Mouse (Mus musculus) small intestine, adult 2 months (tissue): ENCODE measurements around the gene Slc16a14.

Source experiments
- CTCF ChIP-seq: fragments of 200-500 bp; IDR thresholded peaks from 2 replicates; pipeline ENCODE4 v1.5.1; 2012; ENCODE audit warnings: low read depth, mild to moderate bottlenecking, control low read depth, inconsistent platforms, low read length, moderate library complexity, mixed read lengths; ENCODE audit not compliant: insufficient replicate concordance, insufficient read length; ENCODE audit errors: extremely low read depth
- POLR2A ChIP-seq: fragments of 200-500 bp; IDR thresholded peaks from 2 replicates; pipeline ENCODE4 v1.6.1; 2012; ENCODE audit warnings: low read depth, mild to moderate bottlenecking, control low read depth, inconsistent platforms, low read length, moderate library complexity

- no peak for TF ChIP-seq POLR2A
- no peak for TF ChIP-seq CTCF
Observed at GRCm38 (mm10) chr1:84882066-84882532, 52.8 kb downstream of the Slc16a14 start.
